Mouse (Mus musculus) liver, postnatal 0 days (tissue): ENCODE data around the gene Glis2. TPM values are rescaled to one million over a fixed set of nuclear protein-coding genes. Genes with fewer than 3 reads are reported as not detected.
A peak's percentile ranks its signal among the peaks of the same experiment; 100 is the strongest.

ENCODE experiments used
- ATAC-seq: fragments of 200-750 bp; cut with Nextera tagmentation; 2 replicates; pipeline ENCODE4 v1.8.0; 2017; ENCODE audit warnings: mild to moderate bottlenecking, moderate library complexity
- DNase-seq: peaks from one replicate; pipeline ENCODE4 v3.0.0-alpha.2; 2016
- H3K27ac ChIP-seq: fragments of 300-500 bp; sonication (generic); 2 replicates; pipeline ENCODE4 v1.5.1; 2014; ENCODE audit warnings: antibody characterized with exemption, moderate library complexity, mild to moderate bottlenecking, low read depth
- H3K27me3 ChIP-seq: fragments of 300-500 bp; sonication (generic); 2 replicates; pipeline ENCODE4 v1.6.1; 2014; ENCODE audit warnings: low read length, control low read depth, mixed read lengths; ENCODE audit not compliant: insufficient read depth
- H3K36me3 ChIP-seq: fragments of 300-500 bp; sonication (generic); replicated peaks from 2 replicates; pipeline ENCODE4 v1.6.1; 2014; ENCODE audit warnings: mild to moderate bottlenecking, control low read depth, low read length, moderate library complexity, mixed read lengths; ENCODE audit not compliant: insufficient read depth
- H3K4me1 ChIP-seq: fragments of 300-500 bp; sonication (generic); 2 replicates; pipeline ENCODE4 v1.6.1; 2014; ENCODE audit warnings: antibody characterized with exemption, mild to moderate bottlenecking, control low read depth; ENCODE audit not compliant: insufficient read depth
- H3K4me2 ChIP-seq: fragments of 300-500 bp; sonication (generic); 2 replicates; pipeline ENCODE4 v1.6.1; 2014; ENCODE audit warnings: low read depth, mild to moderate bottlenecking, low read length, moderate library complexity, mixed read lengths
- H3K4me3 ChIP-seq: fragments of 300-500 bp; sonication (generic); 2 replicates; pipeline ENCODE4 v1.5.1; 2014; ENCODE audit warnings: low read depth, low read length
- H3K9ac ChIP-seq: fragments of 300-500 bp; sonication (generic); replicated peaks from 2 replicates; pipeline ENCODE4 v1.6.1; 2014; ENCODE audit warnings: mild to moderate bottlenecking, moderate library complexity
- H3K9me3 ChIP-seq: fragments of 300-500 bp; sonication (generic); 2 replicates; pipeline ENCODE4 v1.6.1; 2016; ENCODE audit warnings: mild to moderate bottlenecking, control low read depth, low read length, mixed read lengths
- CTCF ChIP-seq: sonication (generic); IDR thresholded peaks from 2 replicates; pipeline ENCODE4 v1.5.1; 2016; ENCODE audit warnings: antibody characterized with exemption, low read depth
- EP300 ChIP-seq: IDR thresholded peaks from 2 replicates; pipeline ENCODE4 v1.6.1; 2016; ENCODE audit warnings: antibody characterized with exemption, low read depth, mild to moderate bottlenecking
- WGBS: fragments of 180-500 bp; shearing (Covaris S2); extraction: QIAGEN DNeasy Blood & Tissue Kit; methylation state at CpG from one replicate; pipeline ENCODE4 v1.1.7; 2014; ENCODE audit not compliant: insufficient replicate concordance; 5-methylcytosine and 5-hydroxymethylcytosine counted together
- polyA plus RNA-seq: library from polyadenylated mRNA; unstranded; fragments of >200 nt; fragmentation: Nextera tagmentation; extraction: Ambion mirVana; gene quantifications from 2 replicates; pipeline ENCODE4 v1.2.1, GENCODE M21; 2015

Gene Glis2
- polyA plus RNA-seq, 1 experiment from 2014 or later = 1.7 TPM

DNA sequence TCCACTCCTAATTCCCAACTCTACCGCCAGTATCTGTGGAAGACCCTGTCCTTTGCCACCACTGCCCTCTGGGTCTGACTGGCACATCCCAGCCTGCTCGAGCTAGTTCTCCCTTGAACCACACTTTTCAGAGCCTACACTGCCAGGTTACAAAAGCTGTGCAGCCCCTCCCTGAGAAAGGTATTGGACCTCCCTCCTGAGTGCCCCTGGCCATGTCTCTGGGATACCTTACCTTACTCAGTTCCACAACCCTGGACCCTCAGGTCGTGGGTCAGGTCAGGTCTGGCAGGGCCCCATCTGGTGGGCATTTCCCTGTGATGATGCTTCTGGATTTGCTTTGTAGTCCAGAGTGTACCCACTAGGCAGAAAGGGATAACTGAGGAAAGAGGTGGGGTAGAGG is 5.1 kb downstream of the Glis2 start:
- 59% methylated on average over 3 of the region's 3 CpGs for WGBS
- Histone ChIP-seq H3K9ac (no peak overlapping the region), H3K4me3 (no peak overlapping the region), H3K4me2 (no peak overlapping the region), H3K4me1 (peaks cover 24% of the 10 kb centered on the region), H3K36me3 (no peaks in the 10 kb centered on the region), H3K9me3 (no peaks in the 10 kb centered on the region), H3K27me3 (peaks cover 10% of the 10 kb centered on the region), H3K27ac (no peak overlapping the region)
- ATAC-seq (no peak), DNase-seq (no peak)
- no peak for TF ChIP-seq CTCF
- TF ChIP-seq EP300 = no peak

DNA sequence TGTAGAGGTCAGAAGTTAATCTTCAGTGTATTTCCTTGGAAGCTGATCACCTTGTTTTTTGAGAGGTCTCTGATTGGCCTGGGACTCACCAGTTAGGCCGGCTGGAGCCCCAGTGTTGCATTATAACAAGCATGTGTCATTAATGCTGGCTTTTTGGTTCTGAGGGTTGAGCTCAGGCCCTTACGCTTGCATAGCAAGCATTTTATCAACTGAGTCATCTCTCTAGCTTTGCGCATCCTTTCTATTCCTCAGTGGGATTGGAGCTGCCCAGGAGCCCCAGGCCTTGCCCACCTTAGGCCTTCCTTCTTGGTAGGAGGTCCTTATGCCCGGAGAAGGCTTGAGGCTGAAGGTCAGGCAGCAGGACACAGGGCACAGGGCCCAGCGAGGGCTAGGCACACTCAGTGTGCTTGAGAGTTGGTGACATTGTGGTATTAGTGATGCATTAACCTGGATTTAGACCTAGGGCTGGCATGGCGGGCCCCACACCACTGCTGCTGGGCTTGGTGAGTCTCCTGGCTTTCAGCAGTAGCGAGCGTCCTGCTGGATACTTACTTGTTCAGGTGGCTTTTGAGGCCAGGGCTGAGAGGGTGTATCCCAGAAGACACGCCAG is 6.3 kb downstream of the Glis2 start:
- no peak for ATAC-seq
- Histone ChIP-seq H3K9ac (no peak overlapping the region), H3K9me3 (no peaks in the 10 kb centered on the region), H3K36me3 (no peaks in the 10 kb centered on the region), H3K27me3 (0 out of 2 replicates have a peak, but pooled peaks cover under 1% of the 10 kb centered on the region), H3K27ac (no peak overlapping the region), H3K4me3 (no peak overlapping the region), H3K4me1 (peaks cover 21% of the 10 kb centered on the region), H3K4me2 (no peak overlapping the region)
- DNase-seq = no peak
- 68% methylated on average over 9 of the region's 9 CpGs for WGBS
- no peak for TF ChIP-seq EP300
- TF ChIP-seq CTCF = no peak

DNA sequence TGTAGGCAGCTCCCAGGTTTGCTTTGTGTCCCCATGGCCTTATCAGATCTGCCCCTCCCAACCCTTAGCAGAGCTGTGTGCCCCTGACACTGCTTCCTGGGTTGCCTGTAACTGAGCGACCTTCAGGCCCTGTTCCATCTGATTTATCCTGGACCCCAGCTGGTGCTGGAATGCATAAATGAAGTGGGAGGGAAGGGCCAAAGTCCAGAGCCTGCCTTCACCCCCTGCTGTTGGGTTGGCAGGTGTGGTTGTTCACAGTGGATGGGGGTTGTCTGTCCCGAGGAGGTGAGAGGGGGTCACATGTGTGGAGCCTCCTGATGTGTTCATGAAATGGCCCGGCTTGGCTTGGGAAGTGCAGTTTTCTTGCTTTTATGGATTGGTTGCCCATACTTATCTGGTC is 7.7 kb downstream of the Glis2 start:
- H3K27ac ChIP-seq = no peak overlapping the region
- TF ChIP-seq CTCF = no peak
- TF ChIP-seq EP300 = no peak
- no peak overlapping the region for H3K4me3 ChIP-seq

DNA sequence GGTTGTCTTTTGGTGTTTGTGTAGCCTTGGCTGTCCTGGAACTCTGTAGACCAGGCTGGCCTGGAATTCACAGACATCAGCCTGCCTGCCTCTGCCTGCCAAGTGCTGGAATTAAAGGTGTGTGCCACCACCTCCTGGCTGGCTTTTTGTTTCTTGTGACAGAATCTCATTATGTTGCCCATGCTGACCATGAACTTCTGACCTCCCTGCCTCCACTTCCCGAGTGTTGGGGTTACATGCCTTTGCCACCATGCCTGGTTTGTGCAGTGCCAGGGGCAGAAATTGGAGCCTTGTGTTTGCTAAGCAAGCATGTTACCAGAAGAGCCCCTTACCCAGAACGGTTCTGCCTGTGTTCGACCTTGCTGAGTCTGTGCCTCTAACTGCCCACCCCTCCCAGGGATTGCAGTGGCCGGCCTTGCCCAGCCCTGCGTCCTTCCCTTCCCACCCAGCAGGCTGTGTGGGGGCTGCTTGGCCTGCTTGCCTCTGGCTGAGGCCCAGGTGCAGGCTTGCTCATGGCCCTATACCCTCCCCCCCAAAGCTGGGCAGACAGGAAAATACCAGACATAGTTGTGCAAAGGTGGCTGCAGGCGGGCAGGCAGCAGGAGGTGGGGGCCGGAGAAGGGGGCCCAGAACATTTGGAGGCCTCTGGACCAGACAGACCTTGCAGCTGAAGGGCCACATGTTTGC is 8.4 kb downstream of the Glis2 start:
- H3K27ac ChIP-seq = no peak overlapping the region
- TF ChIP-seq EP300 = no peak
- TF ChIP-seq CTCF = no peak
- H3K27me3 ChIP-seq = no peaks in the 10 kb centered on the region
- WGBS = 51% methylated on average over 7 of the region's 7 CpGs
- H3K9me3 ChIP-seq = no peaks in the 10 kb centered on the region
- H3K36me3 ChIP-seq = no peaks in the 10 kb centered on the region
- H3K9ac ChIP-seq = no peak overlapping the region; the same call in 1 of the 2 replicates
- DNase-seq (no peak), ATAC-seq (no peak)
- H3K4me2 ChIP-seq = no peak overlapping the region
- no peak overlapping the region for H3K4me3 ChIP-seq
- H3K4me1 ChIP-seq = peaks cover 36% of the 10 kb centered on the region

More for the DNA sequence above, 7.7 kb downstream of the Glis2 start:
- Histone ChIP-seq H3K27me3 (no peaks in the 10 kb centered on the region), H3K9ac (no peak overlapping the region), H3K9me3 (no peaks in the 10 kb centered on the region), H3K4me2 (no peak overlapping the region), H3K36me3 (no peaks in the 10 kb centered on the region), H3K4me1 (peaks cover 34% of the 10 kb centered on the region)
- no peak for DNase-seq
- ATAC-seq = peak; percentile 65
- WGBS = 46% methylated on average over 3 of the region's 3 CpGs

DNA sequence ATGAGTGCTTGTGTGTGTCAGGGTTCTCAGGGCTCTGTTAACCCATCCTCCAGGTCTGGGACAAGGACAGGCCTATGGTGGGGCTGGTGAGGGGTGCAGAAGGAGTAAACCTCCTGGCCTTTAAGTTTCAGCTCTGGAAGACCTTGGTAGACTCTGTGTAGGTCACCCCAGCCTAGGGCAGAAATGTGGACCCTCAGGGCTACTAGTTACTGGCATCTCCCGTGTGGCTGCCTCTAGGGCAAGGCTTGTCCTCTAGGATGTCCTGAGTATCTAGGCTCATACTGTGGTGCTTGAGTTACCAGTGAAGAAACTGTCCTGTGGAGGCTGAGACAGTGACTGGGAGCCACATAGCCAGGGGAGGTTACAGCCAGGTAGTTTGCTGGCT is 8.9 kb downstream of the Glis2 start:
- TF ChIP-seq EP300 (no peak), CTCF (no peak)
- DNase-seq (no peak), ATAC-seq (no peak)
- Histone ChIP-seq H3K9me3 (no peaks in the 10 kb centered on the region), H3K27me3 (no peaks in the 10 kb centered on the region), H3K36me3 (no peaks in the 10 kb centered on the region), H3K27ac (no peak overlapping the region), H3K9ac (no peak overlapping the region), H3K4me1 (peaks cover 36% of the 10 kb centered on the region), H3K4me2 (no peak overlapping the region), H3K4me3 (no peak overlapping the region)
- 67% methylated on average over 1 of the region's 1 CpGs for WGBS

DNA sequence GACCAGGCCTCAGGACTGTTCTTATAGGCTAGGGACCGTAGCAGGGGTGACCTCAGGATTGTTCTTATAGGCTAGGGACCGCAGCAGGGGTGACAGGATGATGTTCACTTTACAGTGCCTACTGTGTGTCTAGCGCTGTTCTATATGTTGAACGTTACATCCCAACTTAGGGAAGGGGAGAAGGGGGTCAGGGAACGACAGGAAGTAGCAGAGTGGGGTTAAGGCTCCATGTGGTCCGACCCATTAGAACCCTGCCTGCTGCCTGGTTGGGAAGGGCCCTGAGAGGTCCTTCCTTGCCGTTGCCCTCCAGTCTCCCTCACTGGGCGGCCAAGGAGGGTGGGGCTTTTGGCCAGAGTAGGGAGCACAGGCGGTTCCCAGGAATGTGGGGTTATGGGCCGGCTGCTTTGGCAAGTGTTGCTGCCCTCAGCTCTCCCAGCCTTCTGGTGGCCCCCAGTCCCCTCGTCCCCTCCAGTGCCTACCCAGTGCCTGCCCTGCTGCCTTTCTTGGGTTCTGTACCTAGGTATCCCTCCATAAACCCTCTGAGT is 9.9 kb downstream of the Glis2 start:
- ATAC-seq = no peak
- Histone ChIP-seq H3K36me3 (no peaks in the 10 kb centered on the region), H3K4me2 (no peak overlapping the region), H3K4me1 (peaks cover 36% of the 10 kb centered on the region), H3K9me3 (no peaks in the 10 kb centered on the region), H3K27me3 (no peaks in the 10 kb centered on the region), H3K27ac (no peak overlapping the region), H3K9ac (no peak overlapping the region), H3K4me3 (no peak overlapping the region)
- TF ChIP-seq EP300 (no peak), CTCF (no peak)
- 78% methylated on average over 11 of the region's 11 CpGs for WGBS
- DNase-seq = no peak
